Mouse (Mus musculus) ovary, postnatal 14 days (tissue): ENCODE data around the gene Pjvk.
"Not testable (repeated sequence)": the region's sequence is repeated elsewhere in the genome, so short reads cannot be mapped to it uniquely, and the experiment has no call there.

Experiments
- DNase-seq: peaks from one replicate; pipeline ENCODE4 v3.0.0; 2022; ENCODE audit warnings: low spot score

Gene Pjvk

DNA sequence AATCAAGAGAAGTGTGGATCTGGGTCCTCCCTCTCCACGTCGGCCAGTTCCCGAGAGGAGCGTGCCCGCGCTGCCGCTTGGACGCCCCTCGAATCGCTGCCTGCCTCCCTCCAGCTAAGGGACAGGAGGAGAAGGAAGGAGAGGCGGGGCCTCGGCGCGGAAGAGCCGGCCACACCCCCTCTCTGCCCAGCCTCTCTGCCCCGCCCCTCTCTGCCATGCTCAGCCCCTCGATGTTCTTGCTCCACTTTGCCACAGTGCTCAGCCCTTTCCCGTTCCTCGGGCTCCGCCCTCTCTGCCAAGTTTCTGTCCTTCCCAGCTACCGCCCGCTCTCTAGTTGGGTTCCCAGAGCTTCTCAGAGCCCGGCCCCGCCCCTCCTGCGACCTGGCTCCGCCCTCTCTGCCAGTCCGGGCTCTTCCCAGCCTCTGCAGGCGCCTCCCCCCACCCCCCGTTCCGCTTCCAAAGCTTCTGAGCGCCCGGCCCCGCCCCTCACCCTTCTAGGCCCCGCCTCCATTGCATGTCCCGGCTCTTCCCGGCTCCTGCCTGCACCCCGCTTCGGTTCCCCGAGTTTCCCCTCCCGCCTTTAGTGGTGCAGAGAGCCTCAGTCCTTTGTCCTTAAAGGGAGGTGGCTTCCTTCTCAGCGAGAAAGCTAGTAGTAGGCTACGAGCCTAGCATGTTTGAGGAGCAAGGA lies at the start of gene Pjvk, which contains the start of gene Prkra:
Gene Pjvk, plus strand, starts transcription at position 594 of the 688 bp plus-strand sequence.
Gene Prkra, minus strand, starts transcription at position 133 of the 688 bp plus-strand sequence.
- peak; percentile 99 for DNase-seq

DNA sequence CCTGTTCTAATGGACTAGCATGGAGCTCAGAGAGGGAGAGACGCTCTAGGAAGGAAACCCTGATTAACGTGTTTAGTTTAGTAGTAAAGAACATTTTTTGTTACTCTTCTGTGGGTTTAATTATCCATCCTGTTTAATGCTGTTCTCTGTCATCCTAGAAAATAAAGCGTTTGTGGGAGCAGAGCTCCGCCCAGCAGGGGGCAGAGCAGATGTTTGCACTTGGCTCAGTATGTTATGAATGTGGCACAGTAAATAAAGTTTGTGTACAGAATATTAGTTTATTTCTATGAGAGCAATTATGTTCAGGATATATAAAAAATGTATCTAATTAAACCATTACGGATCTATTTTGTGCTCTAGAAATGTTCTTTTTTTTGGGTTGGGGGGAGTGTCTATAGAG lies 49.1 kb upstream of the Pjvk start:
- no peak for DNase-seq

DNA sequence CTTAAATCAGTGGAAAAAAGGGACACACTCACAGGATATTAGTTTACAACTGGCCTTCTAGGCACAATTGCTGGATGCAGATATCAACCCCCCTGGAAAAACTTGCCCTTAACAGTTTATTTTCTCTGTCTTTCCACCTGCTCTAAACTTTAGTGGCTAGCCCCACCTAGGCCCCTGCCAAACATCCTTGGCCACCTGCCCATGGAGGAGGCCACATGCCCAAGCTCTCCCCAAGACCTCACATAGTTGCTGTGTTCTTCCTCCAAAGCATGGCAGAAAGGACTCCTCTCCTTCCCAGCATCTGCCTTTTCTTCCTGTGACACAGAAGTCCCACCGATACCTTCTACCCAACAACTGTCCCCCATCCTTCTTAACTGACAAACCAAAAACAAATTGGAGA lies 46.0 kb upstream of the Pjvk start:
- DNase-seq, result no peak

DNA sequence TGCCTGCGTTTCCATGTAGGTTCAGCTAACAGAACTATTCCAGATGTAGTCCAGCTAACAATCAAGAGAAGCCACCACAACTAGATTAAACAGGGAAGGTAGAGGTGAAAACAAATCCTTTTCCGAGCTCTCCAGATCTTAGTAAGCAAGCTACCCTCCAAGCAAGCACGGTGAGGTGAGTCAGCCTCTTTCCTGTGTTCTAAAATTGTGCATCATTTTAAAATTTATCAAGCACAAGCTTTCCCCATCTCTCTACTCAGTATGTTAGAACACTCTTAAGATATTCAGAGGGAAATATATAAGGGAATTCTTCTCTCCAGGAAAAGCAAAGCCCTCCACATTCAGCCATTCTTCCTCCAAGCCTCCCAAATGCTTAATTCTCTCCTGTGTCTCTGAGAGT lies 41.6 kb upstream of the Pjvk start:
- DNase-seq, result no peak

DNA sequence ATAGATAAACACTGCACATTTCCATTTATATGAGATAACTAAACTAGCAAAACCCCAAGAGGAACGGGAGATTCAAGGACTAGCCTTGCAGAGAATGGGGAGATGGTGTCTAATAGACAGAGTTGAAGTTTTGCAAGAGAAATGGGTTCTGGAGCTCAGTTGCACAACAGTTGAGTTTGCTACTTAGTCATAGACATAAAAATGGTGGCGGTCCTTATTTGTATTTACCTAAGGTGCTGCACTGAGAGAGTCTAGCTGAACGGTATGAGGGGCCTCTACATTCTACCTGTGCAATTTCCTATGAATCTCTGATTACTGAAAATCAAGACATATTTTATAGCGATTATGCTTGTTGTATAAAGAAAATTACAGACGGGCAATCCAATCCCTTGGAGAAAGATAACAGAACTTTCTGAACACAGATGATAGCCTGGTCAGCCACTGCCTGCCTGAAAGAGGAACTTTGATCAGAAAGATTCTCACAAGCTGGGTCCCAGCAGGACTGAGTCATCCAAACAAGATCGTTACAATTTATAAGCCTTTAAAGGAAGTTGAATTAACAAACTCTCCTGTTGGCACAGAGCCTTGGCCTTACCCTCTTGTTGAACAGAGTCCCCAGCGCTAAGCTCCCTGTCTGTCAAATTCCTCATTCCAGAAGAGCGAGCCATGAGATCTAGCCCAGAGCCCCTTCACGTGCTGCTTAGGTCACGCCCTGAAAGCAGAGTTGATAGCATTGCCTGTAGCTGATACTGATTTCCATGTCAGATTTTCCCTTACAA lies 37.8 kb upstream of the Pjvk start:
- no peak for DNase-seq

DNA sequence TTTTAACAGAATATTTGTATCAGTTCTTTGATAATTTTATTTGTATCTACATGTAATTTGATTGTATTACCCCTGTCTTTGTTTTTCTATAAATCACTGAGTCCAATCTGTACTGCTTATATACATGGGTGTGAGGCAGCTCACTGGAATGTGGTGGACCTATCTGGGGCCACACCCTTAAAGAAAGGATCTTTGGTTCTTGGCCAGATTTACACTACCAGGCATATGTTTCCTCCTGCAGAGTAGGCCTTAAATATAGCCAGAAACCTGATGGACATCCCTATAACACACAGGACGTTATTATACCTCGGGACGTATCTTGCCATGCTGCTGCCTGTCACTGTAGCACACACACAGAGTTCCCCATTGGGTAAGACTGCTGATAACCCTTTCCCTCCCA lies 36.3 kb upstream of the Pjvk start:
- no peak for DNase-seq

DNA sequence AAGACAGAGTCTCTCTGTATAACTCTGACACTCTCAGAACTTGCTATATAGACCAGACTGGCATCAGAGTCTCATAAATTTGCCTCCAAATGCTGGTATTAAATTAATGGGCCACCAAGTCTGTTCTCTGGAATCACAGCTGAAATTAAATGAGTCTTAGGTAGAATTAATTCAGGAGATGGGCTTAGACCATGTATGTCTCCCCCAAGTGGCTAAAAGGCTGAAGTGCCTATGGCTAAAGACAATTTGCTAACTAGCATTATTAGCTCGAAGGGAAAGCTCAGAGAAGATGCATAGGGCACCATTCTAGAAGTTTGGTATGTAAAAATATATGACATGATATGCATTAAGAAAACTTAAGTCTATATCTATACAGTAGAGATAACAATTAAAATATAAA lies 30.2 kb upstream of the Pjvk start:
- peak; percentile 36 for DNase-seq

DNA sequence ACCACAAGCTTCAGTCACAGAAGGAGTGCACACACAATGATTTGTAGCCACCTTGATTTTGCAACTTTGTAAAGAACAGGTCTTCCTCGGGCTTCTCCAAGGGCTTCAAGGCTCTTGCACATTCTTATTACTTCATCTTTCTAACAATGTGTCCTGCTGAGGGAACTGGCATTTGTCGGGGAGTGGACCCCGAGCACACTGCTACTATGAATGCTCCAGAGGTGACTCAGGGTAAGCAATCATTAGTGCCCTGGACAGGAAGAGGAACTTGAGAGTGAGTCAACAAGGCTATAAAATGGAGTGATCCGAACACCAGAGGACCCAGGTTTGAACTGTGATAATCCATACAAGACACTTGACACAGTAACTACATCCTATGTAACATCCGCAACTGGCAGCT lies 28.1 kb upstream of the Pjvk start:
- no peak for DNase-seq

DNA sequence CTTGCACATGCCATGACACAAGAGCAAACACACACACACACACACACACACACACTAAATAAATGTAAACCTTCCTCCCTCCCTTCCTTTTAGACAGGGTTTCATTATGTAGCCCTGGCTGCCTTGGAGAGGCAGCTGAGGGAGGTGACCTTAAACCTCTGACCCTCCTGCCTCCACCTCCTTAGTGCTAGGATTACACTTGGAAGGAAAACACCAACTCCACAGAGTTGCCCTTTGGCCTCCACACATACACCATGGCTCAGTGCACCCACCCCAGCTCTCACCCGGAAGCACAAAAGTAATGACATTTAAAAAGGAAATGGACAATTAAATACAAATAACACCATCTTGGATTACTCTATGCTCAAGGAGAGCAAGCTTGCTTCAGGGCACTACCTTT lies 26.6 kb upstream of the Pjvk start:
- no peak for DNase-seq

DNA sequence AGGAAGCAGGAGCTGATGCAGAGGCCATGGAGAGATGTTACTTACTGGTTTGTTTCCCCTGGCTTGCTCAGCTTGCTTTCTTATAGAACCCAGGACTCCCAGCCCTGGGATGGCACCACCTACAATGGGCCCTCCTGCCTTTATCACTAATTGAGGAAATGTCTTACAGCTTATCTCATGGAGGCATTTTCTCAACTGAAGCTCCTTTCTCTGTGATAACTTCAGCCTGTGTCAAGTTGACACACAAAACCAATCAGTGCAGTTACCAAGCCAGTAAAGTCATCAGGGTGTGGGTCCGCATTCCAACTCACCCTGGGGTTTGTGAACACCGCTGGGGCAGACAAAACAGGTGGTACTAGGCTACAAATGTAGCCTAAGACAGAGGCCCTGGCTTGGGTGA lies 26.0 kb upstream of the Pjvk start:
- DNase-seq, result not testable (repeated sequence)

DNA sequence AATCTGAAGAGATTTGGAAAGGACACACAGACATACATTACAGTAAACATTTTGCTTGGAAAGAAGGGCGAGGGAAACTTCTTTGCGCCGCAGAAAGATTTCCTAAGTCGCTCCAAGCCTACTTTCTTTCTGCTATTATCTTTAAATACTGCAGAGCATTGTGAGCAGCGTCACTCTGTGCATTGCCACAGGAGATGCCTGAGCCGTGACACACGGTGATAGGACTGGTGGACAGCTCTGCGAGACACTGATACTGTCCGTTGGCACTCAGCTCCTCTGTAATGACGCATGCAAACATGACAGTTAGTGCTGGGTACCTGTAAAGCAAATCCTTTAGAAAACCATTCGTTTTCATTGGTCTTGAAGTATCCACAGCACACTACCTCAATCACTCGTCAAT lies 18.0 kb upstream of the Pjvk start:
- DNase-seq, result no peak

DNA sequence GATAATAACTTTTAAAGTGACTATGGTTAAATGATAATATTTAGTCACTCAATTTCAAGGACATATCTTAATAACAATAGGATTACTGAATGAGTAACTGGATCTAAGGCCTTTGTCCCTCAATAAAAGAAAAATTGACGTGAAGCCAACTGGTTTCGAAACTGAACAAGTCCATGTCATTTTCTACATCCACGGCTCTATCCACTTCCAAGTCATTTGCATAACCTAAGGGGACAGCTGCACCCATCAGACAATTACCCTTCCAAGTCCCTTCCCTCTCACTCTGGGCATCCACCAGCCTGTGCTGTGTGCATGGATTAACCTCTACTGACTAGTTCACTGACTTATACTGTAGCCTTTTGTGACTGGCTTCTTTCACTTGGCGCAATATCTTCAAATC lies 16.7 kb upstream of the Pjvk start:
- DNase-seq, result no peak

DNA sequence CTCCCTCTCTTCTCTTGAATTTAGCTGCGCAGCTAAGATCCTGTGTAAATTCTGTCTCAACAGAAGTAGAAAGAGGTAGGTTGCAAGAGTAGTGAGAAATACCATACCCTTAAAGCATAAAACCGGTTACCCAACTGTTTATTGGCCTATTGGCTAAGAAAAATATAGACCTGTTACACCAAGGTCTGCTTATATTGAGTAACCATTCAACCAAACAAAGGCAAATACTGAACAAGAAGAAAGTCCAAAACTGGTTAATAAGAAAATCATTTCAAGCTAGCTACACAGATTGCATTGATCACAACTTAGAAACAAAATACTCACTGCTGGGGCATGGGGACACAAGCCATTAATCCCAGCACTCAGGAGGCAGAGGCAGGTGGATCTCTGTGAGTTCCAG lies 8.6 kb upstream of the Pjvk start:
- DNase-seq, result no peak

DNA sequence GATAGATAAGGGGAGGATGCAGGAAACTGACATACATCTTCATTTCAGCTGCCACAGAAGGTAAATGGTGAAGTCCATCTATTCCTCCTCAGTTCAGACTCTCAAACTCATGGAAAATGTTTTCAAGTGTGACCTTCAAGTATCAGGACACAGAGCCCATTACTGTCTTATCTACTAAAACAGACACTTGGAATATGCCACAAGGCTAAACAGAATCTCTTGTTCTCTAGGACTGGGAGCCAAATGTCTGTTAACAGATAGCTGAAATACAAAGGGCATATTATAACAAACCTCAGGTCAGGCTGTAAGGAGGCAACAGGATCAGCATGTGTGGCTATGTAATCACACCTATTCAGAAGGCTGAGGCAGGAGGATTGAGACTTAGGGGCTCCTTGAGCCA lies 4.5 kb upstream of the Pjvk start:
- DNase-seq, result no peak

DNA sequence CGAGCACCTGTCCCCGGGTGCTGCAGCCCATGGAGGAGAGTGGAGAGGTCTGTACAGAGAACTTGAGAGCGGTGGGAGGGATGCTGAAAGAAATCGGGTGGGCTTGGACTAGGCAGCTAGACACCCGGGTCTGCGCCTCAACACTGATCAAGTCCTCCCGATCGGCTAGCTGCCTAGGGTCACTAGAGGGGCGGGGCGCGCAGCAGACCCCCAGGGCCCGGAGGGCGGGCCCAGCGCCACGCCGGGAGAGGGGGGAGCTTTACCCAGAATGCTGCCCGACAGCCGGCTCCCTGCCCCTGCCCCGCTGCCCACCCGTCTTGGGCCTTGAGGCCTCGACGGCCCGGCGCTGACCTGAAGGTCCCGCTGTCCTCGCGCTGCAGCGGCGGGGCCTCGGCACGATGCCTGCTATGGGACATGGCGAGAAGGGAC lies 821 bp upstream of the Pjvk start:
- no peak for DNase-seq

DNA sequence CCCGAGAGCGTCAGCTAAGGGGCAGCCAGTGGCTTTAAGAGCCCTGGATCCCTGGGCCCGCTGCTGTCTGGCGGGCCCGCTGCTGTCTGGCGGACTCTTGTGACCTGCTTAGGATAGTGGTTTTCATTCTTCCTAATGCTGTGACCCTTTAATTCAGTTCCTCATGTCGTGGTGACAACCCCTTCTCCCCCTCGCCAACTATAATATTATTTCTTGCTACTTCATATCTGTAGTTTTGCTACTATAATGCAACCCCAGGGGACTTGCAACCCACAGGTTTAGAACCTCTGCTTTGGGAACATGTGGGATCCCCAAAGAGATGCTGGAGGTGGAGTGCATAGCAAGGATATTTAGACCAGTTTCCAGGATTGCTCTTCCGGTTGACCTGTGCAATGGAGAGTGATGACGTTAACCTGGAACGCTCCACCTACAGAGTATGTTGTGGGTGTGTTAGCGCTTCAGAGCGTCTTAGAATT lies 428 bp downstream of the Pjvk start:
- DNase-seq, result no peak

DNA sequence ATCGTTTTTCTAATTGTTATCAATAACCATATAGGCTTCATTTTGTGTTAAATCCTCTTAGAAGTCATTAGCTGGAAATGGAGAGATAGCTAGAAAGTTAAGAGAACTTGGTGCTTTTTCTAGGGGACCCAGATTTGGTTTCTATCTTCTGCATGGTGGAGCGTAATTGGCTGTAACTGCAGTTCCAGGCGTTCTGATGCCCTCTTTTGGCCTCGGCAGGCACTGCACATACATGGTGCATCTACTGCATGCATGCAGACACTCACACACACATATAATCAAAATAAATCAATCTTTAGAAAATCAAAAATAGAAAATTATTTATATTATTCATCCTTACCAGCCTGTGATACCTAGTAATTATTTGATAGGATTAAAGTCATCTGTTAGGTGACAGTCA lies 4.8 kb downstream of the Pjvk start:
- no peak for DNase-seq

DNA sequence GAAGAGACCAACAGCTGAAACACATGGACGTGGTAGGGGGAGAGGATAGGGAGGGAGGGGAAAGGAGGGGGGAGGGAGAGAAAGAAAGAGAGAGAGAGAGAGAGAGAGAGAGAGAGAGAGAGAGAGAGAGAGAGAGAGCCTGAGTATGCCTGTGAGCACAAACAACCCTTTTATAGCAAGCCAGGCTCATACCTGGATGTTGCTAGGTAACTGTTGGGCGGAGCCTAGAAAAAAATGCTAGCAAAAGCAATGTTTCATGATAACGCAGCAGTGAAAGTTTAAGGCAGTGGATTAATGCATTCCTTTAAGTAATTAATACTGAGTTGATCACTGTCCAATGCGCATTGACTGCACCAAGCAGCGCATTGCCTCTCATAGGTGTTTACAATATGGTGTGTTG lies 6.4 kb downstream of the Pjvk start:
- no peak for DNase-seq

DNA sequence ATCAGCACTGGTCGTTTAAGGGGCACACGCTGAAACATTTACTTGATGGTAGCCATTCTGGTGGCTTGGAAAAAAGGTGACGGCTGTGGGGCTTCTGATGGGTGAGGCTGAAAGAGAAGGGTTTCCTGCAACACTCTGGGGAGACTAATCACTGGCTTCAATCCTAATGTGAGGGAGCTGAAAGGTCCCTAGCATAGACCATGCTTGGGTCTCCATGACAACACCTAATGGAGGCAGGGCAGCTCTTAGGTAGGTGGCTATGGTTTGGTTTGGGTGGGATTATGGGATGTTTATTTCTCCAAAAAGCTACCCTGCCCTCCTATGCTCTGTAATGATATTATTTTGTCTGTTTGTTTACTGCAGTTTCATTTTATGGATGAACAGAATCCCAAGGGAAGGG lies 7.2 kb downstream of the Pjvk start:
- no peak for DNase-seq

DNA sequence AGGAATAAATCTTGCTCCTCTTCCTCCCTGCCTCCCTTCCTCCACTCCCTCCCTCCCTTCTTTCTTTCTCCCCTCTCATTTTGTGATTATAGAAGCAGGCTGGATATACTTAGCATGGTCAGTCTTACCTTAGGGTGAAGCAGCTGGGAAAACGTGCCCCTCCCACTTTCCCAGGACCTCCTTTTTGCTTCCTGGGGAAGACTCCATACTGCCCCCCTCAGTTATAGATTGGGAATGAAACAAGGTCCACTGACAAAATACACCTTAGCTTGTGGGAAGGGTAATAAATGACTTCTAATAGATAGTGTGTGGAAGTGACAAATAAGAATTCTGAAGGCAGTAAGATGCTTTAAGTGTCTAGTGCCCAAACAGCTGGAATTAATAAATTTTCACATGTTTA lies 7.7 kb downstream of the Pjvk start:
- DNase-seq, result no peak

DNA sequence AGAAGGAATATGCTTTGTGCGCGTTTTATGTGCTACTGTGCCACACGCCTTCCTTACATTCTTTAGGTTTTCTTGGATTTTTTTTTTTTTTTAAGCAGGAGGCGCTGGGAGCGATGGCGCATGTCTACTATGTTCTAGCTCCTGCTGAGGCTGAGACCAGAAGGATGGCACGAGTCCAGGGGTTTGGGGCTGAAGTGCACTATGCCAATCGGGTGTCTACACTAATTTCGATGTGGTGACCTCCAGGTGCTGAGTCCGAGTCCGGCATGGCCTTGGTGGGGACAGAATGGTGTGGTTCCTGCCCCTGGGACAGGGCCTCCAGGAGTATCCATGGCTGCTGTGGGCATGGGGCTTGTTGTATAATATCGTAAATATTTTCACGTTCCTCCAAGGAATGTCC lies 10.3 kb downstream of the Pjvk start:
- DNase-seq, result no peak

DNA sequence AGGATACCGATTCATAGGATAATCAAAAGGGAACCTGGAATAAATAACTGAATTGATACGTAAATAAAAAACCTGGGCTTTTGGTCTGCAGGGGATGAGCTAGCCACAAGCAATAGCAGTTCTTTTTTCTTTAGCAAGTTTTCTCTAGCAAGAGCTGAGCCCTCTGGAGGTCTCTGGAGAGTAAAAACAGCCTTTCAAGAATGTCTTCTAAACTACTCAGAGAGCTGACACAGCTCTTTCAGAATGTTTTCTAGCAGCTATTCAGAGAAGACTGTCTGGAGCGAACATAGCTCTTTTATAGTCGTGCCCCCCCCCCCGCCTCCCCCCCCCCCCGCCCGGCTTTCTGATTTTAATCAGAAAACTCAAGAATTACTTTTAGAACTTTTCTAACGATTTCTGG lies 11.1 kb downstream of the Pjvk start:
- no peak for DNase-seq

DNA sequence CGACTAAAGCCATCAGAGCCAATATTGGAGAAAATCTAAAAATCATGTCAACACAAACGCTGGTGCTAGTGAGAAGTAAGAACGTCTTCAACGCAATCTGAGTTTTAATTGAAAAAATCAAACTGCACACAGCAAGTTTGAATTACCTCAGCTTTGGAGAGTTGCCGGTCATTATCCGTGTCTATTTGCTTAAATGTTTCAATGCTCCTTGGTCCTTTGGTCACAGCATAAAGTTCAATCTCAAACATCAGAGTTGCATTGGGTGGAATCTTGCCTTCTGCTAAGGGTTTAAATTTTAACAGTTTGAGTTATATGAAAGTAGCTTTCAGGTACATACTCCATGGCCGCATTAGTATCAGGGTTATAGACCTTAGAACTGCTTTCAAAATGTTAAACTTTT lies 17.3 kb downstream of the Pjvk start:
- no peak for DNase-seq

DNA sequence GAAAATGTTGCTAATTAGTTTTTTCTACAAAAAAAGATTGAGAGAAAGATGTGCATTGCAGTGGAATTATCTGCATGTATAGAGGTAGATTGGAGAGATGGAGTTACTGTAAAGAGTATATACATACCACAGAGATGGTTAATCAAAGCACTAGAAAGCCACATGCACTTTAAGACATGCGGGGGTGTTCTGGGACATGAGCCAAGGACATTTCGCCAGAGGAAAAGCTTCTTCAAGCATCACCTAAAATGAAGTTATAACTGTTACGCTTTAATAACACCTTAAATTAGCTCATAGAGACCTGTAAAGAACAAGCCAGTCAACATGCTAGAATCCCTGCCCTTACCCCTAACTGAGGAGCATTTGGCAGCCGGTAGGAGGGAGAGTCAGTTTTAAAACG lies 18.9 kb downstream of the Pjvk start:
- DNase-seq, result no peak
